In genomic region chr9:102493044-102493443, GRCm38 (mm10) we compare ENCODE assay signal across 9 mouse cellular contexts. TPM values are rescaled to one million over a fixed set of nuclear protein-coding genes. Genes with fewer than 3 reads are reported as not detected.
DNase-seq lines count a peak whose midpoint lies in the region; ATAC-seq and TF ChIP-seq lines count a peak whose summit lies in the region.
"Had no signal": no experiment of that assay in that cellular context is flagged by ENCODE, and none has a peak within 500 bp of the region (broad histone marks: within the 10 kb centered on the region; RNA-seq: fewer than 3 reads in every experiment).

No protein-coding gene starts in this region.

- H3K9me3 ChIP-seq in hindbrain, embryonic 13.5 days = no peaks in the 10 kb centered on the region
- no peaks in the 10 kb centered on the region for H3K9me3 ChIP-seq in intestine, embryonic 15.5 days
- H3K9me3 ChIP-seq: liver, embryonic 13.5 days had no signal

- no peaks in the 10 kb centered on the region for H3K79me3 ChIP-seq in C2C12 (ENCODE audit: low read depth)

- 33% methylated on average over 4 of the region's 4 CpGs for WGBS in hindbrain, embryonic 13.5 days
- WGBS in intestine, embryonic 15.5 days = 40% methylated on average over 4 of the region's 4 CpGs

- no peak overlapping the region for H3K4me3 ChIP-seq in C2C12 (ENCODE audit: insufficient read depth, poor library complexity, severe bottlenecking)
- no peak overlapping the region for H3K4me3 ChIP-seq in hindbrain, embryonic 13.5 days
- H3K4me3 ChIP-seq in intestine, embryonic 15.5 days (replicated peaks) = no peak overlapping the region
- H3K4me3 ChIP-seq: liver, embryonic 13.5 days had no signal

- DNase-seq in embryo, embryonic 10 days (ENCODE audit: low spot score) = peak; percentile 9
- no peak for DNase-seq in embryo, embryonic 9.5 days (ENCODE audit: extremely low spot score)
- peak; percentile 95 to 97 for DNase-seq in cerebellum, postnatal 25 days
- DNase-seq in left cerebral cortex, adult 18-20 months (ENCODE audit: low spot score in 2 of 2) = no peak
- DNase-seq: liver, embryonic 13.5 days had no signal

- H3K4me2 ChIP-seq in hindbrain, embryonic 13.5 days = no peak overlapping the region
- no peak overlapping the region for H3K4me2 ChIP-seq in intestine, embryonic 15.5 days (replicated peaks)
- H3K4me2 ChIP-seq: liver, embryonic 13.5 days had no signal

- ATAC-seq in hindbrain, embryonic 13.5 days (ENCODE audit: low FRiP score) = 0 out of 2 replicates have a peak, but pooled peaks have one; percentile 49
- no peak for ATAC-seq in inflammation-experienced regulatory T-cells, adult 6 months
- ATAC-seq in intestine, embryonic 15.5 days = no peak

- no peak for TF ChIP-seq CTCF in C2C12 (IDR thresholded peaks at IDR 0.05; ENCODE audit: control insufficient read depth, insufficient read depth, insufficient read length)

- no peak overlapping the region for H3K27ac ChIP-seq in hindbrain, embryonic 13.5 days
- no peak overlapping the region for H3K27ac ChIP-seq in intestine, embryonic 15.5 days
- H3K27ac ChIP-seq: liver, embryonic 13.5 days had no signal

- no peak overlapping the region for H3ac ChIP-seq in C2C12 (ENCODE audit: control insufficient read depth, insufficient read length, low read depth)

- H3K4me1 ChIP-seq in hindbrain, embryonic 13.5 days (replicated peaks) = peaks cover 9% of the 10 kb centered on the region
- H3K4me1 ChIP-seq in intestine, embryonic 15.5 days (replicated peaks) = no peaks in the 10 kb centered on the region
- H3K4me1 ChIP-seq: liver, embryonic 13.5 days had no signal

- H3K27me3 ChIP-seq in C2C12 (ENCODE audit: control insufficient read depth, insufficient read depth, insufficient read length) = peaks cover 6% of the 10 kb centered on the region
- no peaks in the 10 kb centered on the region for H3K27me3 ChIP-seq in hindbrain, embryonic 13.5 days
- H3K27me3 ChIP-seq in intestine, embryonic 15.5 days (replicated peaks) = no peaks in the 10 kb centered on the region
- H3K27me3 ChIP-seq: liver, embryonic 13.5 days had no signal

- no peaks in the 10 kb centered on the region for H3K79me2 ChIP-seq in C2C12 (ENCODE audit: control insufficient read depth, insufficient read depth)

- no peak overlapping the region for H3K9ac ChIP-seq in hindbrain, embryonic 13.5 days
- H3K9ac ChIP-seq in intestine, embryonic 15.5 days = no peak overlapping the region
- H3K9ac ChIP-seq: liver, embryonic 13.5 days had no signal

- H3K36me3 ChIP-seq in C2C12 (ENCODE audit: control insufficient read depth, insufficient read depth) = no peaks in the 10 kb centered on the region
- H3K36me3 ChIP-seq in hindbrain, embryonic 13.5 days = no peaks in the 10 kb centered on the region
- H3K36me3 ChIP-seq in intestine, embryonic 15.5 days = no peaks in the 10 kb centered on the region
- H3K36me3 ChIP-seq: liver, embryonic 13.5 days had no signal

TF ChIP-seq in C2C12, 6 proteins besides CTCF, POLR2A, EP300 and RAD21:
- TF ChIP-seq FOSL1 (IDR thresholded peaks at IDR 0.05; ENCODE audit: insufficient read depth, low read length, poor library complexity, severe bottlenecking) (no peak), CEBPB (IDR thresholded peaks at IDR 0.05; ENCODE audit: low read depth) (peak; percentile 55)

RNA-seq across cellular contexts. Expression of gene Ky, which starts 12.5 kb away (rescaled TPM):
- not detected for polyA plus RNA-seq in C2C12 (2012; fragmentation: generic; extraction: Trizol)
- polyA plus RNA-seq in hindbrain, embryonic 13.5 days (2015; fragmentation: Nextera tagmentation; extraction: Ambion mirVana) = 0.29 and 0.36 TPM in 2 replicates
- under 1 TPM in 2 of 3 experiments, not detected in 1; 0.11 to 0.12 TPM for polyA plus RNA-seq in inflammation-experienced regulatory T-cells, adult 6 months (2017; shearing (Covaris generic))
- 0.03 and 0.14 TPM in 2 replicates for polyA plus RNA-seq in intestine, embryonic 15.5 days (2015; fragmentation: Nextera tagmentation; extraction: Ambion mirVana)
- 1 to 10 TPM in 1 of 2 experiments, under 1 TPM in 1; 1.00 to 1.8 TPM for total RNA-seq in left cerebral cortex, adult 18-20 months (2021)

Comparison
In these comparisons a context has a peak if more than half of its experiments do, and no peak if none do; other contexts are left out.
1. DNase-seq: peak in embryo, embryonic 10 days (single experiment) and cerebellum, postnatal 25 days (2 of 2); none in embryo, embryonic 9.5 days (single experiment) and left cerebral cortex, adult 18-20 months (0 of 2).